Mouse (Mus musculus): ENCODE results near the gene Ccdc121. TPM values are rescaled to one million over a fixed set of nuclear protein-coding genes. Genes with fewer than 3 reads are reported as not detected.

The Ccdc121 gene
- total and polyA plus RNA-seq, 3 experiments, result not detected

- no peak for DNase-seq (ENCODE audit: extremely low read depth)
- no peak for TF ChIP-seq GABPA (IDR thresholded peaks at IDR 0.05; ENCODE audit: insufficient replicate concordance, low read depth, low read length)
- no peak for TF ChIP-seq MYC (IDR thresholded peaks at IDR 0.05; ENCODE audit: low read depth, low read length)
- TF ChIP-seq RAD21 (IDR thresholded peaks at IDR 0.05; ENCODE audit: low read depth, low read length), result no peak
- TF ChIP-seq USF2 (conservative IDR thresholded peaks at IDR 0.05; ENCODE audit: low read depth, low read length), result no peak
- TF ChIP-seq POLR2AphosphoS2 (IDR thresholded peaks at IDR 0.05; ENCODE audit: low read depth, low read length), result no peak
- no peak for TF ChIP-seq ZNF384 (IDR thresholded peaks at IDR 0.05; ENCODE audit: low read depth, low read length)
- TF ChIP-seq ZKSCAN1 (IDR thresholded peaks at IDR 0.05; ENCODE audit: borderline replicate concordance, low read depth, low read length), result no peak
- TF ChIP-seq POLR2A (IDR thresholded peaks at IDR 0.05; ENCODE audit: low read depth, low read length), result no peak
- TF ChIP-seq E2F4 (IDR thresholded peaks at IDR 0.05; ENCODE audit: insufficient replicate concordance, low read depth, low read length), result no peak
- Histone ChIP-seq H3K4me2 (ENCODE audit: insufficient read depth, low read depth, poor library complexity, severe bottlenecking) (no peak overlapping the region), H3K27ac (ENCODE audit: insufficient read depth, low read depth) (no peak overlapping the region), H3K27me3 (replicated peaks) (no peaks in the 10 kb centered on the region), H3K36me3 (replicated peaks in 1 of 2; ENCODE audit: control insufficient read depth in 1 of 2, insufficient read depth in 1 of 2, low read length in 1 of 2) (no peaks in the 10 kb centered on the region), H3K4me3 (replicated peaks in 1 of 3; ENCODE audit: low read depth in 2 of 3, low read length in 2 of 3, poor library complexity in 1 of 3) (no peak overlapping the region), H3K9me3 (replicated peaks; ENCODE audit: low read length) (no peaks in the 10 kb centered on the region), H3K79me2 (replicated peaks; ENCODE audit: control insufficient read depth, extremely low read depth, insufficient read depth, poor library complexity, severe bottlenecking) (no peaks in the 10 kb centered on the region), H3K4me1 (ENCODE audit: control insufficient read depth in 1 of 2, insufficient read depth in 2 of 2) (peaks cover 0 to 17% of the 10 kb centered on the region in 2 experiments; a peak in 2 of 4 replicates), H3K9ac (ENCODE audit: insufficient read depth, low read depth) (no peak overlapping the region)
- dilution Hi-C loops (cut with MboI; ENCODE audit: extremely low pct_ligation_motif_present, extremely low pct_unique_long_range_greater_than_20kb, low sequenced_read_pairs) (no loop called here), in situ Hi-C loops (cut with MboI; ENCODE audit: low pct_ligation_motif_present, low pct_unique_long_range_greater_than_20kb, low sequenced_read_pairs) (no loop called here)
Observed at GRCm38 (mm10) chr1:181555475-181555874, 44.2 kb upstream of the Ccdc121 start.

- peaks cover 0 to 17% of the 10 kb centered on the region in 2 experiments; a peak in 2 of 4 replicates for H3K4me1 ChIP-seq (ENCODE audit: control insufficient read depth in 1 of 2, insufficient read depth in 2 of 2)
- no peak overlapping the region for H3K4me2 ChIP-seq (ENCODE audit: insufficient read depth, low read depth, poor library complexity, severe bottlenecking)
- no peaks in the 10 kb centered on the region for H3K79me2 ChIP-seq (replicated peaks; ENCODE audit: control insufficient read depth, extremely low read depth, insufficient read depth, poor library complexity, severe bottlenecking)
- no peak for DNase-seq (ENCODE audit: extremely low read depth)
- no peak overlapping the region for H3K27ac ChIP-seq (ENCODE audit: insufficient read depth, low read depth)
- H3K9me3 ChIP-seq (replicated peaks; ENCODE audit: low read length), result no peaks in the 10 kb centered on the region
- no peak overlapping the region for H3K9ac ChIP-seq (ENCODE audit: insufficient read depth, low read depth)
- dilution Hi-C loops (cut with MboI; ENCODE audit: extremely low pct_ligation_motif_present, extremely low pct_unique_long_range_greater_than_20kb, low sequenced_read_pairs) (no loop called here), in situ Hi-C loops (cut with MboI; ENCODE audit: low pct_ligation_motif_present, low pct_unique_long_range_greater_than_20kb, low sequenced_read_pairs) (no loop called here)
- TF ChIP-seq JUND (conservative IDR thresholded peaks at IDR 0.05; ENCODE audit: low read depth, low read length), result no peak
- no peak for TF ChIP-seq PAX5 (IDR thresholded peaks at IDR 0.05; ENCODE audit: low read length)
- TF ChIP-seq USF2 (conservative IDR thresholded peaks at IDR 0.05; ENCODE audit: low read depth, low read length), result no peak
- TF ChIP-seq TCF12 (IDR thresholded peaks at IDR 0.05; ENCODE audit: low read depth, low read length), result no peak
- no peak for TF ChIP-seq POLR2AphosphoS2 (IDR thresholded peaks at IDR 0.05; ENCODE audit: low read depth, low read length)
- no peak for TF ChIP-seq KAT2A (IDR thresholded peaks at IDR 0.05; ENCODE audit: insufficient replicate concordance, low read length)
- no peak for TF ChIP-seq HCFC1 (IDR thresholded peaks at IDR 0.05; ENCODE audit: low read depth, low read length)
- TF ChIP-seq IRF4 (IDR thresholded peaks at IDR 0.05; ENCODE audit: low read depth, low read length), result no peak
- no peak for TF ChIP-seq SIN3A (IDR thresholded peaks at IDR 0.05; ENCODE audit: low read length)
- no peak for TF ChIP-seq RAD21 (IDR thresholded peaks at IDR 0.05; ENCODE audit: low read depth, low read length)
- TF ChIP-seq BHLHE40 (IDR thresholded peaks at IDR 0.05; ENCODE audit: low read depth, low read length), result no peak
- TF ChIP-seq ETS1 (conservative IDR thresholded peaks at IDR 0.05; ENCODE audit: low read depth, low read length), result no peak
- TF ChIP-seq MAX (IDR thresholded peaks at IDR 0.05; ENCODE audit: low read length), result no peak
- no peak for TF ChIP-seq USF1 (IDR thresholded peaks at IDR 0.05; ENCODE audit: low read depth, low read length)
- TF ChIP-seq JUN (IDR thresholded peaks at IDR 0.05; ENCODE audit: insufficient read depth, low read depth, low read length), result no peak
- no peak for TF ChIP-seq GABPA (IDR thresholded peaks at IDR 0.05; ENCODE audit: insufficient replicate concordance, low read depth, low read length)
- TF ChIP-seq MEF2A (IDR thresholded peaks at IDR 0.05; ENCODE audit: borderline replicate concordance, low read depth, low read length), result no peak
- no peak for TF ChIP-seq MYC (IDR thresholded peaks at IDR 0.05; ENCODE audit: low read depth, low read length)
- TF ChIP-seq TBP (conservative IDR thresholded peaks at IDR 0.05; ENCODE audit: low read depth, low read length), result no peak
- no peak for TF ChIP-seq ZC3H11A (IDR thresholded peaks at IDR 0.05; ENCODE audit: low read depth, low read length)
- no peak overlapping the region for H3K4me3 ChIP-seq (replicated peaks in 1 of 3; ENCODE audit: low read depth in 2 of 3, low read length in 2 of 3, poor library complexity in 1 of 3)
- H3K27me3 ChIP-seq (replicated peaks), result no peaks in the 10 kb centered on the region
- H3K36me3 ChIP-seq (replicated peaks in 1 of 2; ENCODE audit: control insufficient read depth in 1 of 2, insufficient read depth in 1 of 2, low read length in 1 of 2), result no peaks in the 10 kb centered on the region
Observed at GRCm38 (mm10) chr1:181552533-181553410, 41.5 kb upstream of the Ccdc121 start.

Measured in CH12.LX (cell line).